Mouse (Mus musculus) forebrain, postnatal 0 days (tissue): ENCODE results near the gene Eno1. TPM values are rescaled to one million over a fixed set of nuclear protein-coding genes. Genes with fewer than 3 reads are reported as not detected.

Experiments
- ATAC-seq: fragments of 200-750 bp; cut with Nextera tagmentation; 2 replicates; pipeline ENCODE4 v1.8.0; 2017; ENCODE audit warnings: mild to moderate bottlenecking, moderate library complexity
- DNase-seq: peaks from one replicate; pipeline ENCODE4 v3.0.0-alpha.2; 2015
- H3K27ac ChIP-seq: fragments of 300-500 bp; sonication (generic); 2 replicates; pipeline ENCODE4 v1.5.1; 2014; ENCODE audit warnings: low read depth, mild to moderate bottlenecking, antibody characterized with exemption, low read length, moderate library complexity, mixed read lengths
- H3K27me3 ChIP-seq: fragments of 300-500 bp; sonication (generic); 2 replicates; pipeline ENCODE4 v1.6.1; 2014; ENCODE audit warnings: mild to moderate bottlenecking, low read length, mixed read lengths; ENCODE audit not compliant: insufficient read depth
- H3K36me3 ChIP-seq: fragments of 300-500 bp; sonication (generic); 2 replicates; pipeline ENCODE4 v1.6.1; 2014; ENCODE audit warnings: mild to moderate bottlenecking, moderate library complexity; ENCODE audit not compliant: insufficient read depth
- H3K4me1 ChIP-seq: fragments of 300-500 bp; sonication (generic); 2 replicates; pipeline ENCODE4 v1.6.1; 2014; ENCODE audit warnings: antibody characterized with exemption; ENCODE audit not compliant: insufficient read depth
- H3K4me2 ChIP-seq: fragments of 300-500 bp; sonication (generic); 2 replicates; pipeline ENCODE4 v1.6.1; 2014; ENCODE audit warnings: low read depth, mild to moderate bottlenecking, moderate library complexity
- H3K4me3 ChIP-seq: fragments of 300-500 bp; sonication (generic); 2 replicates; pipeline ENCODE4 v1.5.1; 2014; ENCODE audit warnings: low read depth, low read length, mixed read lengths
- H3K9ac ChIP-seq: fragments of 300-500 bp; sonication (generic); 2 replicates; pipeline ENCODE4 v1.6.1; 2014; ENCODE audit warnings: mild to moderate bottlenecking
- H3K9me3 ChIP-seq: fragments of 300-500 bp; sonication (generic); 2 replicates; pipeline ENCODE4 v1.6.1; 2016; ENCODE audit warnings: low read length
- CTCF ChIP-seq: sonication (generic); IDR thresholded peaks from 2 replicates; pipeline ENCODE4 v1.5.1; 2016; ENCODE audit warnings: antibody characterized with exemption, control low read depth, low read depth
- WGBS: fragments of 180-500 bp; shearing (Covaris S2); extraction: QIAGEN DNeasy Blood & Tissue Kit; methylation state at CpG from one replicate; pipeline ENCODE4 v1.1.7; 2014; 5-methylcytosine and 5-hydroxymethylcytosine counted together
- polyA plus RNA-seq: library from polyadenylated mRNA; unstranded; fragments of >200 nt; fragmentation: Nextera tagmentation; extraction: Ambion mirVana; gene quantifications from 2 replicates; pipeline ENCODE4 v1.2.1, GENCODE M21; 2015
- total RNA-seq: library from RNA; depleted of rRNA; stranded (reverse); fragments of >200 nt; gene quantifications from 2 replicates; pipeline ENCODE4 v1.2.3, GENCODE M21; 2014

The Eno1 gene
- total and polyA plus RNA-seq, 2 experiments from 2014 or later: 328 to 963 TPM

DNA sequence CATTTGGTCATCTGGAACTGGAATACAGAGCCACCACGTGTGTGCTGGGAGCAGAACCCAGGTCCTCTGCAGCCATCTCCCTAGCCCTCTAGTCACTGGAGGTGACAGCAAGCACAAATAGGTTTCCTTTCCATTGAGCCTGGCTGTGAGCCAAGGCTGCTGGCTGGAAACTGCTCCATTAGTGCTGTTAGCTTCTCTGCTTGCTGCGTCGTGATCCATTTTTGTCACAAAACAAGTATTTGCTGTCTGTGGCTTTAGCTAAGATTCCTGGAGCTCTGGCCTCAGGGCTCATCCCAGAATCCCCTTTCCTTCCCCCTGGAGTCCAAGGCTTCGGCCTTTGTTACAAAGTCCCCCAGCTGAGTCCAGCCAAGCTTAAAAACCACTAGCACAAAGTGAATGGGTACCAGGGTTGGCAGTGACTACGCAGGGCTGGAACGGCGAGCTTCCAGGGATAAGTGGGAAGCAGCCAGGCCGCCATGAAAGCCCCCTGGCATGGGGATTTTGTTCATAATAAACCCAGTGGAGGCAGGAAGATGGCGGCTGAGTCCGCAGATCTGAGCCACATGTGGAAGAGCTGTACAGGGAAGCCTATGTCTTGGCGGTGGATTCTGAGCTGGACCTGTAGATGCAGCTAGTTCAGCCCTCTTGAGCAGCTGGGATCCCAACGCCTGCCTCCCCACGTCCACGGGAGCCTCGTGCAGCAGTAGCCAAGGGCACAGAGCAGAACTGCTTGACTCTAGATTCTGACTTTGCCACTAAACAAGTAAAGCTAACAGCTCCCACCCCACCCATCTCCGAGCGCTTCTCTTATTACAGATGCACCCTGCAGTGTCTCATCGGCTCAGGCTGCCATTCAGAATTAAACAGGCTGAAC, 14.3 kb downstream of the Eno1 start:
- Histone ChIP-seq H3K4me3 (no peak overlapping the region), H3K9me3 (no peaks in the 10 kb centered on the region), H3K4me2 (peak overlapping the region; percentile 6; the same call in 1 of the 2 replicates), H3K27me3 (no peaks in the 10 kb centered on the region), H3K36me3 (peaks cover 35% of the 10 kb centered on the region), H3K27ac (peak overlapping the region; percentile 77), H3K4me1 (no peaks in the 10 kb centered on the region; the same call in 1 of the 2 replicates), H3K9ac (peak overlapping the region; percentile 3; the same call in 1 of the 2 replicates)
- ATAC-seq (peak; percentile 72), DNase-seq (peak; percentile 76)
- no peak for TF ChIP-seq CTCF
- 13% methylated on average over 18 of the region's 18 CpGs for WGBS

DNA sequence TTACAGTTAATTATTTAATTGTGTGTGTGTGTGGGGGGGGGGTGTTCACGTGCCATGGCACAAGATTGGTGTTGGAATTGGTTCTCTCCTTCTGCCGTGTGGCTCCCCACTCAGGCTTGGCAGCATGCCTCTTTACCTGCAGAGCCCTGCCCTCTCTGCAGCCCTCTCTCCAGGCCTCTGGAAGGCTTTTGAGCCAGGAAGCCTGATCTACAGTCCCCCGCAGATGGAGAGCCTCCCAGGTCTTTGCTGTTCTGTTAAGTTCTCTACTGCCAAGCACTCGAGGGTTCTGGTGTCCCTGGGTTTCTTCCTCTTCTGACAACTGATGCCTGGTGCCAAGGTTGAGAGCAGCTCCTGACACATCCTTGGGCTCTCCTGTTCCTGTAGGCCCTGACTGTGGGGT, 17.9 kb downstream of the Eno1 start:
- Histone ChIP-seq H3K27me3 (no peaks in the 10 kb centered on the region), H3K9me3 (no peaks in the 10 kb centered on the region), H3K9ac (no peak overlapping the region), H3K27ac (no peak overlapping the region), H3K4me3 (no peak overlapping the region), H3K36me3 (peaks cover 4% of the 10 kb centered on the region), H3K4me2 (no peak overlapping the region), H3K4me1 (peaks cover 14% of the 10 kb centered on the region)
- 44% methylated on average over 4 of the region's 4 CpGs for WGBS
- DNase-seq (no peak), ATAC-seq (no peak)
- TF ChIP-seq CTCF: no peak

DNA sequence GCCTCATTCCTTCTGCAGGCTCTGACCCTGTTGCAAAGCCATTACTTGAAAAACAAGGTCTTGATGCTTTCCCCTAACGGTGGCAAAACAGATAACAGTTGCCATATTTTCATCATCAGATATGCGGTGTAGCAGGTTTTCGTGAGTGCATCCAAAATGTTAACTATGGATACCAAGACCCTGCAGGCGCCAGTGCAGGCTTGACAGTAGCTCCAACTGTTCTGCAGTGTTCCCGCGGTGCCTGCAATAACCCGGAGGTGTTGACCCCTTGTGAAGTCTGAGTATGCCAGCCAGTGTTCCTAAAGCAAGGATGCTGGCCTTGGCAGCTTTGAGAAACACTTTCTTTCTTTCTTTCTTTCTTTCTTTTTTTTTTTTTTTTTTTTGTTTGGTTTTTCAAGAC, 18.7 kb downstream of the Eno1 start:
- no peak for DNase-seq
- ATAC-seq: no peak
- no peak overlapping the region for H3K9ac ChIP-seq
- H3K27ac ChIP-seq: no peak overlapping the region
- TF ChIP-seq CTCF: no peak
- no peaks in the 10 kb centered on the region for H3K9me3 ChIP-seq
- no peaks in the 10 kb centered on the region for H3K27me3 ChIP-seq
- 64% methylated on average over 7 of the region's 7 CpGs for WGBS
- no peak overlapping the region for H3K4me3 ChIP-seq
- peaks cover 14% of the 10 kb centered on the region for H3K4me1 ChIP-seq
- no peak overlapping the region for H3K4me2 ChIP-seq
- no peaks in the 10 kb centered on the region for H3K36me3 ChIP-seq

DNA sequence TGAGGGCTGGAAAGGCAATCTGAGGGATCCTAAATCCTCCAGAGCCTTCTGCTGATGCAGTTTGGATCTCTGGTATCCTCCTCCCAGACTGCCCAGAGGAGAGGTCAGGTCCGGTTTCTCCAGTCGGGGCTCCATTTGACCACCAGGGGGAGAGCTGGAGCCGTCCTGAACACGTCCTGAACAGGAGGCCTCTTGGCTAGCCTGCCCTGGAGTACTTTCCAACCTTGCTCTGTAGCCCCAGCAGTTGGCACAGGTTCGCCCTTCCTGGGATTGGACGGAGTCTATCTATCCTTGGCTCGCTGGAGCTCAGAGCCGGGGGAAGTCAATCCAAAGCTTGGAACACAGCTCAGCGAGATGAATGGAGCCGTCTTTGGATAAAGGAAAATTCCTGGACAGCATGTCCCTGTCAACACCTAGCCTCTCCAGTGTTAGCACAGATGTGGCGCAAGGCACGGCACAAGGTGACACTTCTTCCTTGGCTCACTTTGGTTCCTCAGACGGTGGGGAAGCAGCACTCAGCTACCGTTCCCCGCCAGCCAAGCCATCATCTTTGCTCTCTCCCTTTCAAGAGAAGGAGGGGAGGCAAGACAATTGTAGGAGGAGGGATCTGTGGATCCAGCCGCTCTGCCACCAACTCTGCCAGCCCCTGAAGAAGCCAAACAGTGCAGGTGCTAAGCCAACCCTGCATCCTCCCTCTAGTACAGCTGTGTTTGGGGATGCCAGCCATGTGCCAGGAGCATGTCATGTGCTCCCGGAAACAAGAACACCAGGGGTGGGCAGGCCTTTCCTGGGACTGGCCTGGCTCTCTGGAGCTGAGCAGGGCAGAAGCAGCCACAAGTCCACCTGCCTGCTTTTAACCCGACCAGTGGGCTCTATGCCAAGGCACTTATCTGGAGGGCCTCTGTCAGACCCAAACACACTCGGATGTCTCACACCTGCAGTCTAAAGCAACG, 21.0 kb downstream of the Eno1 start:
- Histone ChIP-seq H3K9me3 (no peaks in the 10 kb centered on the region), H3K4me1 (peaks cover 14% of the 10 kb centered on the region), H3K27me3 (no peaks in the 10 kb centered on the region), H3K9ac (peak overlapping the region; percentile 35; the same call in 1 of the 2 replicates), H3K4me2 (0 out of 2 replicates have a peak overlapping the region, but pooled peaks have one; percentile 13), H3K27ac (peak overlapping the region; percentile 70), H3K4me3 (no peak overlapping the region), H3K36me3 (no peaks in the 10 kb centered on the region)
- peak; percentile 86 for TF ChIP-seq CTCF
- ATAC-seq: peak; percentile 86
- 22% methylated on average over 20 of the region's 20 CpGs for WGBS
- peak; percentile 84 for DNase-seq

DNA sequence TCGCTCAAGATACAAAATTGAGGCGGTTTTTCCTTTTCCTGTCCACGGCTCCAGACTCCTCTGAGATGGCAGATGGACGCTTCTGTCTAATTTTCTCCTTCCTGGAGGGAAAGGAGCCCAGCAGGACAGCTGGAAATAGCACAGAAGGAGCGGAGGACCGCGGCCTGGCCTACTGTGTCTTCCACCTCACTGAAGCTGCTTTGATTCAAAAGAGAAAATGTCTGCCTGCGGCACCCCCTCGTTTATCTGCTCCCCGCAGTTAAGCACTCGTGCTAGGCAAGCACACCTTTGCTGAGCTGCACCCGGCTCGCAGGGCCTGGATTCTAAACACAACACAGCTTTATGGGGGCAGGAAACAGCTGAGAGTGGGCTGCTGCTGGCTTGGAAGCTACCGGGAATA, 21.9 kb downstream of the Eno1 start:
- DNase-seq (peak; percentile 42), ATAC-seq (no peak)
- Histone ChIP-seq H3K4me3 (no peak overlapping the region), H3K4me2 (0 out of 2 replicates have a peak overlapping the region, but pooled peaks have one; percentile 13), H3K27ac (peak overlapping the region; percentile 70), H3K36me3 (no peaks in the 10 kb centered on the region), H3K27me3 (no peaks in the 10 kb centered on the region), H3K4me1 (peaks cover 14% of the 10 kb centered on the region), H3K9ac (peak overlapping the region; percentile 35), H3K9me3 (no peaks in the 10 kb centered on the region)
- 35% methylated on average over 14 of the region's 14 CpGs for WGBS
- no peak for TF ChIP-seq CTCF

DNA sequence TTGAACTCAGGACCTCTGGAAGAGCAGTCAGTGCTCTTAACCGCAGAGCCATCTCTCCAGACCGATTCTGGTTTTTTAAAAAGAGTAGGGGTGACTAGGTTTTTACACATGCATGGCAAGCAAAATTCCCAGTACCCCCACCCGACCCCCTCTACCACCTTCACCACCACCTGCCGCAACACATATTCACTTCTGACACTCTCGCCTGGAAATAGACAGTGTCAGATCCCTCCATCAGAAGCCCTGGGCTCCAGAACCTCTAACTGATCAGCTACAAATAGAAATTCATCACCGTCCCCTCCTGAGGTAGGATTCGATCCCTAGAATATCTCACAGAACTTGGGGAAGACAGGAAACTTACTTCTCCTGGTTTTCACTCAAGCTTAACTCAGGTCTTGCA, 23.1 kb downstream of the Eno1 start:
- ATAC-seq (no peak), DNase-seq (no peak)
- Histone ChIP-seq H3K4me2 (no peak overlapping the region), H3K9ac (no peak overlapping the region), H3K27me3 (no peaks in the 10 kb centered on the region), H3K4me1 (peaks cover 14% of the 10 kb centered on the region), H3K27ac (no peak overlapping the region), H3K4me3 (no peak overlapping the region), H3K9me3 (no peaks in the 10 kb centered on the region), H3K36me3 (no peaks in the 10 kb centered on the region)
- TF ChIP-seq CTCF: no peak
- 95% methylated on average over 7 of the region's 7 CpGs for WGBS
